Mouse (Mus musculus) midbrain, postnatal 0 days (tissue): ENCODE results near the gene Slc25a43. TPM values are rescaled to one million over a fixed set of nuclear protein-coding genes. Genes with fewer than 3 reads are reported as not detected.

Experiments used
- ATAC-seq: fragments of 200-750 bp; cut with Nextera tagmentation; 2 replicates; pipeline ENCODE4 v1.8.0; 2017; ENCODE audit warnings: moderate number of reproducible peaks, mild to moderate bottlenecking, moderate TSS enrichment, moderate library complexity; ENCODE audit not compliant: low FRiP score
- DNase-seq: peaks from one replicate; pipeline ENCODE4 v3.0.0-alpha.2; 2015; ENCODE audit warnings: low spot score
- H3K27ac ChIP-seq: fragments of 300-500 bp; sonication (generic); 2 replicates; pipeline ENCODE4 v1.5.1; 2014; ENCODE audit warnings: low read depth, mild to moderate bottlenecking, low read length, mixed read lengths
- H3K27me3 ChIP-seq: fragments of 300-500 bp; sonication (generic); 2 replicates; pipeline ENCODE4 v1.6.1; 2014; ENCODE audit warnings: low read length, control low read depth, mixed read lengths; ENCODE audit not compliant: insufficient read depth
- H3K36me3 ChIP-seq: fragments of 300-500 bp; sonication (generic); 2 replicates; pipeline ENCODE4 v1.6.1; 2014; ENCODE audit warnings: low read length, control low read depth, mixed read lengths; ENCODE audit not compliant: insufficient read depth
- H3K4me1 ChIP-seq: fragments of 300-500 bp; sonication (generic); 2 replicates; pipeline ENCODE4 v1.6.1; 2014; ENCODE audit warnings: mild to moderate bottlenecking, control low read depth, antibody characterized with exemption, low read length, mixed read lengths; ENCODE audit not compliant: insufficient read depth
- H3K4me2 ChIP-seq: fragments of 300-500 bp; sonication (generic); 2 replicates; pipeline ENCODE4 v1.6.1; 2014; ENCODE audit warnings: low read depth, mild to moderate bottlenecking, low read length, mixed read lengths; ENCODE audit not compliant: poor library complexity, severe bottlenecking
- H3K4me3 ChIP-seq: fragments of 300-500 bp; sonication (generic); 2 replicates; pipeline ENCODE4 v1.5.1; 2014; ENCODE audit warnings: low read depth, mild to moderate bottlenecking, low read length, moderate library complexity
- H3K9ac ChIP-seq: fragments of 300-500 bp; sonication (generic); replicated peaks from 2 replicates; pipeline ENCODE4 v1.6.1; 2014; ENCODE audit warnings: mild to moderate bottlenecking, low read length, moderate library complexity, mixed read lengths; ENCODE audit not compliant: poor library complexity, severe bottlenecking
- H3K9me3 ChIP-seq: fragments of 300-500 bp; sonication (generic); 2 replicates; pipeline ENCODE4 v1.6.1; 2016; ENCODE audit warnings: low read length, control low read depth
- CTCF ChIP-seq: IDR thresholded peaks from 2 replicates; pipeline ENCODE4 v1.5.1; 2016; ENCODE audit warnings: antibody characterized with exemption, mild to moderate bottlenecking
- WGBS: fragments of 180-500 bp; shearing (Covaris S2); extraction: QIAGEN DNeasy Blood & Tissue Kit; methylation state at CpG from one replicate; pipeline ENCODE4 v1.1.7; 2014; 5-methylcytosine and 5-hydroxymethylcytosine counted together
- polyA plus RNA-seq: library from polyadenylated mRNA; unstranded; fragments of >200 nt; fragmentation: Nextera tagmentation; extraction: Ambion mirVana; gene quantifications from 2 replicates; pipeline ENCODE4 v1.2.1, GENCODE M21; 2015
- total RNA-seq: library from RNA; depleted of rRNA; stranded (reverse); fragments of >200 nt; gene quantifications from 2 replicates; pipeline ENCODE4 v1.2.3, GENCODE M21; 2014; rRNA removed

The Slc25a43 gene
- total RNA-seq: 0.42 and 0.44 TPM in 2 replicates
- polyA plus RNA-seq: 0.25 and 0.73 TPM in 2 replicates

DNA sequence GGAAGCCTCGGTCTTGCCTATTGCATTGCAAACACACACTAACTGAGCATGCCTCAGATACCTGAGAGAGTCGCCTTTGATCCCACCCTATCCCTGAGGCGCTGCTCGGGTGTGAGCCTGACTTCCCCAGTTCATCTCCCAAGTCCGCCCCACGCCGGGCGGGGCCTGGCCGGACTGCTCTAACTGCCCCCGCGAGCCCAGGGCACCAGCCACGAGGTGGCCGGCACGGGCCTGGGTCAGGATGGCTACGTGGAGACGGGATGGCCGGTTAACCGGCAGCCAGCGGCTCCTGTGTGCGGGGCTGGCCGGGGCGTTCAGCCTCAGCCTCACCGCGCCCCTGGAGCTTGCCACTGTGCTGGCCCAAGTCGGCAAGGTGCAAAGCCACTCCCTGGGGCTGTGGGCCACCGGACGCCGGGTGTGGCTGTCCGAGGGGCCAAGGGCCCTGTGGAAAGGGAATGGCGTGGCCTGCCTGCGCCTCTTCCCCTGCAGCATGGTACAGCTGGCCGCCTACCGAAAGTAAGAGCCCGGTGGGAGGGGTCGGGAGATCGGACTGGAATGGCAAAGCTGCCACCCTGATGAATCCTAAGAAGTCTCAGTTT lies at the start of gene Slc25a43:
Gene Slc25a43 (plus strand): TSS at position 157 of the 599 bp plus-strand sequence.
- no peaks in the 10 kb centered on the region for H3K36me3 ChIP-seq
- H3K27me3 ChIP-seq: no peaks in the 10 kb centered on the region
- peak within 1 kb of the TSS; percentile 50 for H3K9ac ChIP-seq
- no peaks in the 10 kb centered on the region for H3K4me1 ChIP-seq
- H3K4me2 ChIP-seq: peak within 1 kb of the TSS; percentile 63
- WGBS: 30% methylated on average over 35 of the region's 36 CpGs
- peak within 1 kb of the TSS; percentile 34 for H3K4me3 ChIP-seq
- H3K27ac ChIP-seq: no peak within 1 kb of the TSS
- DNase-seq: no peak
- ATAC-seq: peak; percentile 66
- H3K9me3 ChIP-seq: no peaks in the 10 kb centered on the region
- TF ChIP-seq CTCF: no peak

DNA sequence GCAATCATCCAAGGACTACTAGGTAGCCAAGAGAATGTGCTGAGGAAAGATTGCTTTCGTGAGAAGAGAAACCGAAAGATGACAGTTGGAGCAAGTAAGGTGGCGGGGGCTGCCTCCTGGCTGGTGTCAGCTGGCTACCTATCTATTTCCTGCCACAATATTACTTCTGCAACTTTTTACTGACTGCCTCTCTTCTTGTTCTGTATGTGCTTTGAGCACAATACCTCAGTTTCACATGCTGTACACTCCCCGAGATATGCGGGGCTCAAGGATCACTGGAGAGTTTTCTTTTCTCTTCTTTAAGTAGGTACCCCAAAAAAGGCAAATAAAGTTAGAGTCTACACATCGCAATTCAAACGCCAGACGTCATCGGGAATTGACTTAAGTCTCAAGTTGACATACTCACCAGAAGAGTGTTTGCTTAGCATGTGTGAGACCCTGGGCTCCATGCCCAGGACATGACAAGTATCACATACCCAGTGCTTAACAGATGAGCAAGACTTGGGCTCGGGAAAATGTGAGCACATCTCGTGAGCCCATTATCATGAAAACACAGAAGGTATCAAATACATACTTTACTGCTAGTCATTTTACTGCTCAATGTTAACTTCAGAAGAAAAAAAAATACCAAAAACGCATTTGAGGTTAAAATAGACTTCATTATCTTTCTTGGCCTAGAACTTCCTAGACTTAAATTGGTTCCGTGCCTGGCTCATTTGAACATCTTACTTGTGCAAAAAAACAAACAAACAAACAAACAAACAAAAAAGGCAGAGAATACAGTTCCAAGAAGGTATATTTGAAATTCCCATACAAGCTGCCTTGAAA lies 3.1 kb upstream of the Slc25a43 start:
- DNase-seq: no peak
- Histone ChIP-seq H3K27ac (no peak overlapping the region), H3K27me3 (no peaks in the 10 kb centered on the region), H3K9me3 (no peaks in the 10 kb centered on the region), H3K4me3 (no peak overlapping the region), H3K36me3 (no peaks in the 10 kb centered on the region), H3K4me2 (no peak overlapping the region), H3K9ac (no peak overlapping the region), H3K4me1 (no peaks in the 10 kb centered on the region)
- WGBS: 89% methylated on average over 13 of the region's 13 CpGs
- ATAC-seq: no peak
- TF ChIP-seq CTCF: no peak

DNA sequence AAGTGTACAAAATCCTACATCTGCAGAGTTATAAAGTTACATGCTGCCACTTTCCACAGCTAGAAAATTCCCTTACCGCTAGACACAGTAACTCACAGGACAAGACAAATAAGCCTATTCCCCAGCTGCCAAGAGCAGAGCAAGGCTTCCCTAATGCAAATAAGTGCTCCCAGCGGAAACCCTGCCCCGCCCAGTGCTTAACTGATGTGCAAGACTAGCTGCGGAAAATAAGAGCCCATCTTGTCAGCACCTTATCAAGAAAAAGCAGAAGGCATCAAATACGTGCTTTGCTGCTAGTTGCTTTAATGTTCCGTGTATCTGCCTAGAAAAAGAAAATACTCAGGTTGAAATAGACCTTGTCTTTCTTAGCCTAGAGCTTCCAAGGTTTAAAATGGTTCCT lies 2.2 kb upstream of the Slc25a43 start:
- no peaks in the 10 kb centered on the region for H3K4me1 ChIP-seq
- no peak for TF ChIP-seq CTCF
- no peak overlapping the region for H3K4me2 ChIP-seq
- H3K27me3 ChIP-seq: no peaks in the 10 kb centered on the region
- no peaks in the 10 kb centered on the region for H3K36me3 ChIP-seq
- DNase-seq: peak; percentile 5
- WGBS: 28% methylated on average over 6 of the region's 6 CpGs
- ATAC-seq: no peak
- H3K27ac ChIP-seq: no peak overlapping the region
- no peak overlapping the region for H3K4me3 ChIP-seq
- H3K9ac ChIP-seq: no peak overlapping the region
- H3K9me3 ChIP-seq: no peaks in the 10 kb centered on the region

DNA sequence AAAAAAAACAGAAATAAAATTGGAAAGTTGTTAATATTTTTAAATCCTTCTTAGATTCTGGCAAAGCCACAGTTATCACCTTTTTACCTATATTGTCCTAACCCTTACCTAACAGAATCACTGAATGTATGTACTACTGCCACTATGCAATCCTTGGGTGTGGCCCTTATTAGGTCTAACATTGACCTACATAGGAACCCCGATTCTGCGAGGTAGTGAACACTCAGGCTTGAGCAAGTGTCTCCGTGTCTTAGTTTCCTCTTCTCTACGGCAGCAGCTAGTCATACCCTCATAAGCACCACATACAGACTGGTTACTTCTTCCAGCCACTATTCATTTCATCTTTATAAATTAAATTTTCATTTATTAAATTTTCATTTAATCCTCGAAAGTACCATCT lies 715 bp upstream of the Slc25a43 start:
- Histone ChIP-seq H3K36me3 (no peaks in the 10 kb centered on the region), H3K27me3 (no peaks in the 10 kb centered on the region), H3K4me3 (no peak overlapping the region), H3K27ac (no peak overlapping the region), H3K4me1 (no peaks in the 10 kb centered on the region), H3K4me2 (no peak overlapping the region), H3K9me3 (no peaks in the 10 kb centered on the region), H3K9ac (no peak overlapping the region)
- no peak for TF ChIP-seq CTCF
- DNase-seq: no peak
- 92% methylated on average over 5 of the region's 5 CpGs for WGBS
- ATAC-seq: no peak

DNA sequence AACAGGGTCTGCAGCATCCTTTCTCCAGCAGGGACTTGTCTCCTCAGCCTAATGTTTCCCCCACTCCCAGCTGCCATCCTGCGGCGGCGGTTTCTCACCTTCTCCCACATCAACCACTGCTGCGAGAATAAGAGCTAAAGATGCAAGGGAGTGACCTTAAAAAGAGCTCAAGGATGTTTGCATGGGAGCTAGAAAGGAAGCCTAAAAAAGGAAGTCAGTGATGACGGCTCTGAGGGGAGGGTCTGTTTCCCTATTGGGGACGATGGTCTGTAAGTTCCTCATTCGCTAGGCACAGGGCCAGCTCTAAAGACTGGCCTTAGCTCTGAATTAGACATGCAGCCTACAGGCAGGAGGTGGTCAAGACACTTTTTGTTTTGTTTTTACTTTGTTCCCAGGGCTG lies 1.3 kb downstream of the Slc25a43 start:
- H3K36me3 ChIP-seq: no peaks in the 10 kb centered on the region
- no peaks in the 10 kb centered on the region for H3K4me1 ChIP-seq
- H3K27ac ChIP-seq: no peak overlapping the region
- 67% methylated on average over 7 of the region's 7 CpGs for WGBS
- no peak for TF ChIP-seq CTCF
- H3K9me3 ChIP-seq: no peaks in the 10 kb centered on the region
- DNase-seq (peak; percentile 31), ATAC-seq (no peak)
- H3K4me3 ChIP-seq: no peak overlapping the region
- H3K9ac ChIP-seq: no peak overlapping the region
- H3K4me2 ChIP-seq: no peak overlapping the region
- no peaks in the 10 kb centered on the region for H3K27me3 ChIP-seq

DNA sequence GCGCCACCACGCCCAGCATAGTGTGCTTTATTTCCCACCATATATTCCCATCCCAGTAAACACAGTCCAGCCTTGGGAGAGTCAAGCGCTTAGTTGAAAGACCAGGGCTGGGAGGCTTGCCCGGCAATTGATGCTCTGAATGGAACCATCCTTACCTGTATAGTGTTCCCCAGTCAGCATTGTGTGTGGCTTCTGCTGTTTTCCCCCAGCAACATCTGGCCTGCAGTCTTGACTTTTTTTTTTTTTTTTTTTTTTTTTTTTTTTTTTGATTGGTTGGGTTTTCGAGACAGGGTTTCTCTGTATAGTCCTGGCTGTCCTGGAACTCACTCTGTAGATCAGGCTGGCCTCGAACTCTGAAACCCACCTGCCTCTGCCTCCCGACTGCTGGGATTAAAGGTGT lies 1.9 kb downstream of the Slc25a43 start:
- WGBS: 94% methylated on average over 7 of the region's 7 CpGs
- DNase-seq (no peak), ATAC-seq (no peak)
- no peaks in the 10 kb centered on the region for H3K27me3 ChIP-seq
- no peaks in the 10 kb centered on the region for H3K4me1 ChIP-seq
- no peak overlapping the region for H3K9ac ChIP-seq
- no peak for TF ChIP-seq CTCF
- no peak overlapping the region for H3K27ac ChIP-seq
- no peak overlapping the region for H3K4me2 ChIP-seq
- no peaks in the 10 kb centered on the region for H3K9me3 ChIP-seq
- no peaks in the 10 kb centered on the region for H3K36me3 ChIP-seq
- H3K4me3 ChIP-seq: no peak overlapping the region
